In genomic region chr2:165160466-165160865, GRCm38 (mm10) we compare ENCODE assay signal across 8 mouse cellular contexts.
DNase-seq lines count a peak whose midpoint lies in the region; ATAC-seq and TF ChIP-seq lines count a peak whose summit lies in the region.
"Had no signal": no experiment of that assay in that cellular context is flagged by ENCODE, and none has a peak within 500 bp of the region (broad histone marks: within the 10 kb centered on the region; RNA-seq: fewer than 3 reads in every experiment).

No protein-coding gene starts in this region.

- no peaks in the 10 kb centered on the region; the same call in 1 of the 2 replicates for H3K27me3 ChIP-seq in liver, postnatal 0 days (ENCODE audit: insufficient read depth, low read length)
- peaks cover 8% of the 10 kb centered on the region for H3K27me3 ChIP-seq in liver, embryonic 11.5 days (replicated peaks; ENCODE audit: control insufficient read depth, insufficient read depth, low read length)
- peaks cover 30% of the 10 kb centered on the region for H3K27me3 ChIP-seq in embryonic facial prominence, embryonic 10.5 days (replicated peaks; ENCODE audit: low read depth, poor library complexity, severe bottlenecking)

- no peaks in the 10 kb centered on the region for H3K4me1 ChIP-seq in liver, postnatal 0 days (ENCODE audit: insufficient read depth)
- no peaks in the 10 kb centered on the region for H3K4me1 ChIP-seq in liver, embryonic 11.5 days (replicated peaks; ENCODE audit: control insufficient read depth, insufficient read depth, low read length)
- peaks cover 25% of the 10 kb centered on the region for H3K4me1 ChIP-seq in embryonic facial prominence, embryonic 10.5 days

- H3K4me2 ChIP-seq in liver, postnatal 0 days (ENCODE audit: low read depth, low read length), result no peak overlapping the region
- H3K4me2 ChIP-seq in liver, embryonic 11.5 days, result no peak overlapping the region

- TF ChIP-seq CTCF in liver, postnatal 0 days (IDR thresholded peaks at IDR 0.05; ENCODE audit: low read depth), result no peak

- DNase-seq in liver, postnatal 0 days, result peak; percentile 56
- no peak for DNase-seq in liver, embryonic 11.5 days (ENCODE audit: low spot score)
- DNase-seq in adipocyte (ENCODE audit: low spot score), result peak; percentile 77
- DNase-seq in embryonic facial prominence, embryonic 10.5 days (ENCODE audit: low spot score), result peak; percentile 78
- peak; percentile 56 for DNase-seq in ovary, postnatal 36 days (ENCODE audit: low spot score)
- DNase-seq in left cerebral cortex, adult 11 months (ENCODE audit: low spot score), result no peak
- DNase-seq in cerebellum, postnatal 25 days, result no peak

- no peaks in the 10 kb centered on the region for H3K36me3 ChIP-seq in liver, postnatal 0 days (replicated peaks; ENCODE audit: insufficient read depth, low read length)
- H3K36me3 ChIP-seq in liver, embryonic 11.5 days (ENCODE audit: control insufficient read depth, insufficient read depth, low read length), result no peaks in the 10 kb centered on the region
- no peaks in the 10 kb centered on the region for H3K36me3 ChIP-seq in embryonic facial prominence, embryonic 10.5 days (replicated peaks)

- 18% methylated on average over 5 of the region's 5 CpGs for WGBS in liver, postnatal 0 days (ENCODE audit: insufficient replicate concordance)
- 20% methylated on average over 5 of the region's 5 CpGs for WGBS in liver, embryonic 11.5 days
- 17% methylated on average over 5 of the region's 5 CpGs for WGBS in embryonic facial prominence, embryonic 10.5 days

- no peak overlapping the region for H3K4me3 ChIP-seq in liver, postnatal 0 days (ENCODE audit: low read depth, low read length)
- no peak overlapping the region for H3K4me3 ChIP-seq in liver, embryonic 11.5 days (ENCODE audit: low read depth, low read length)
- H3K4me3 ChIP-seq in embryonic facial prominence, embryonic 10.5 days, result no peak overlapping the region

- no peaks in the 10 kb centered on the region for H3K9me3 ChIP-seq in liver, postnatal 0 days (ENCODE audit: low read length)
- H3K9me3 ChIP-seq in liver, embryonic 11.5 days (ENCODE audit: control insufficient read depth, low read length), result no peaks in the 10 kb centered on the region
- H3K9me3 ChIP-seq in embryonic facial prominence, embryonic 10.5 days, result no peaks in the 10 kb centered on the region

- H3K27ac ChIP-seq in liver, postnatal 0 days (ENCODE audit: low read depth), result no peak overlapping the region
- no peak overlapping the region for H3K27ac ChIP-seq in liver, embryonic 11.5 days (ENCODE audit: low read depth, low read length)
- H3K27ac ChIP-seq in embryonic facial prominence, embryonic 10.5 days (replicated peaks), result no peak overlapping the region
- H3K27ac ChIP-seq: macrophage had no signal

- no peak overlapping the region for H3K9ac ChIP-seq in liver, postnatal 0 days (replicated peaks)
- H3K9ac ChIP-seq in liver, embryonic 11.5 days (ENCODE audit: low read depth, low read length), result no peak overlapping the region

- no peak for TF ChIP-seq EP300 in liver, postnatal 0 days (IDR thresholded peaks at IDR 0.05; ENCODE audit: low read depth)

- no peak for ATAC-seq in liver, postnatal 0 days
- no peak for ATAC-seq in liver, embryonic 11.5 days (replicated peaks; ENCODE audit: low FRiP score)

Comparison
In these comparisons a context has a peak if more than half of its experiments do, and no peak if none do; other contexts are left out.
1. DNase-seq: peak in liver, postnatal 0 days (single experiment), adipocyte (single experiment), embryonic facial prominence, embryonic 10.5 days (single experiment) and ovary, postnatal 36 days (single experiment); none in liver, embryonic 11.5 days (single experiment), left cerebral cortex, adult 11 months (single experiment) and cerebellum, postnatal 25 days (0 of 2).